Mouse (Mus musculus) cerebellum, adult 9-10 months (tissue): Measurements from ENCODE around the gene Larp7.

ENCODE experiments used
- DNase-seq: peaks from one replicate; pipeline ENCODE4 v3.0.0; 2022

Gene Larp7

GRCm38 (mm10) chr3:127552973-127553719 lies at the start of gene Larp7, which contains the start of gene Zgrf1:
Larp7 (minus strand) TSS chr3:127553349.
Zgrf1 (plus strand) TSS chr3:127553489.
- peak; percentile 99 for DNase-seq

DNA sequence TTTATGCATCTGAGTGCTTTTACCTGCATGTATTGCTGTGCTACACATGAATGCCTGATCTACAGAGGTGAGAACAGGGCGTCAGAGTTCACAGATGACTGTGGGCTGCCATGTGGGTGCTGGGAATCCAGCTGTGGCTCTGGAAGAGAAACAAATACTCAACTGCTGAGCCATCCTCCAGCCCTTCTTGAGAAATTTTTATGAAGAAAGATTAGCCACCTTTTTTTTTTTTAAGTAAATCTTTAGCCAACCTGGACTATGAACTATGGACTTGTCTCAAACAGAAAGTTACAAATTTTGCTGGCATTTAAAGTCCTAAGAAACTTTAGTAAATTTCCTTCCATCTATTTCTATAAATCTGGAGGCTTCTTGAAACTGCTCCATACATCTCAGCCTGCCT lies 44.0 kb upstream of the Larp7 start:
- no peak for DNase-seq

DNA sequence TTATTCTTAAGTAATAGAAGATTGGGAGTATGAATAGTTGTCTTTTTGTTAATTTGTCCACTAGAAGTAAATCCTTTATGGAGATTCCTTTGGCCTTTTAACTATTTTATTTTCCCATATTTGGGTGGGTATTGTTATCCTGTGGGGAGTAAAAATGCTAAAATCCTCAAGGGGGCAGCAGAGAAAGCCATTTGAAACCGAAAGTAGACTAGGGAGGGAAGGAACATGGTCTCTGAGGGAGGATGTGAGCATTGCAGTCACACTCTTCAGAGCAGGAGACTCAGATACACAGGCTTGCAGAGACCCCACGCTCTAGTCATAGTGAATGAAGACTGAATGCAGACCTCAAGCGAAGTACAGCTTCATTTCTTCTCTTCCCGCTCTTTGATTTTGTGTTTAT lies 19.4 kb upstream of the Larp7 start:
- DNase-seq = peak; percentile 47

- no peak for DNase-seq
Observed at GRCm38 (mm10) chr3:127565129-127565528, 12.0 kb upstream of the Larp7 start.

GRCm38 (mm10) chr3:127562974-127563373 lies 9.8 kb upstream of the Larp7 start:
- DNase-seq = no peak

DNA sequence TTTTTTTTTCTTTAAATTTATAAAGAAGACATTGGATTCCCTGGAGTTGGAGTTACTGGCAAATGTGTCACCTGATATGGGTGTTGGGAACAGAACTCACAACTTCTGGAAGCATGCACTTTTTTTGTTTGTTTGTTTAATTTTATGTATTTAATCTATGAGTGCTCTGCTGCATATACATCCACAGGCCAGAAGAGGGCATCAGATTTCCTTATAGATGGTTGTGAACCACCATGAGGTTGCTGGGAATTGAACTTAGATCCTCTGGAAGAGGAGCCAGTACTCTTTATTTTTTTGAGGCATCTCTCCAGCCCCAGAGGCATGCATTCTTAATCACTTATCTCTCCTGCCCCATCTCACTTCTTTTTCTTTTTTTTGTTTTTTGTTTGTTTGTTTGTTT lies 5.1 kb upstream of the Larp7 start:
- no peak for DNase-seq

DNA sequence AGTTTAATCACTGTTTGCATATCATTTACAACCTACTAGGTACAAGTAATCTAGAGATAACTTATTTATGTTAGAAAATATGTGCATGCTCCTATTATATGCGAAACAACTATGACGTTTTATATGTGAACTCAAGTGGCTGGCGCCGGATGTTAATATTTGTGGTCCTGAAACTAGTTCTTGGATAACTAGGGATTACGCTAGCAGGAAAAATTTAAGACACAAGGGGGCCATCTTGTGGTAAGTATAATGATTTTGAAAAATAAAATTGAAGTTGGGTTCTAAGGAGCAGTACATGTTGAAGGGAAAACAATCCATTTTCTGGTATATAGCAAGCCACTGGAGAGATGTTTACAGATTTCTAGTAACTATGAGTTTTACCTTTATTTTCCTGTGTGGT lies 1.6 kb upstream of the Larp7 start:
- peak; percentile 27 for DNase-seq

DNA sequence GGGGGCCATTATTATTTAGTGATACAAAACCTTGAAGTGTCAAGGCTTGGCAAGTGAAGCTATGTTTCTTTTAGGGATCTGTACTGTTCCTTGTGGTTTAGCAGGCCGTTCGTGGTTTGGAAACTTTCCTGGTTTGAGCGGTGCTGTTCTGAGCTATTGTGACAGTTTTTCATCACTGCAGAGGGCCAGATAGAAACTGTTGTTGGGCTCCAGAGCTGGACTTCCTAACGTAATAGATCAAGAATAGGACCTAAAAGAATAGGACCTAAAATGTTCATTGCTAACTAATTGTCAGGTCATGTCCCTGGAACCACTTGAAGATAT lies 533 bp upstream of the Larp7 start:
- DNase-seq = no peak

GRCm38 (mm10) chr3:127552434-127552972 lies 646 bp downstream of the Larp7 start:
- no peak for DNase-seq

DNA sequence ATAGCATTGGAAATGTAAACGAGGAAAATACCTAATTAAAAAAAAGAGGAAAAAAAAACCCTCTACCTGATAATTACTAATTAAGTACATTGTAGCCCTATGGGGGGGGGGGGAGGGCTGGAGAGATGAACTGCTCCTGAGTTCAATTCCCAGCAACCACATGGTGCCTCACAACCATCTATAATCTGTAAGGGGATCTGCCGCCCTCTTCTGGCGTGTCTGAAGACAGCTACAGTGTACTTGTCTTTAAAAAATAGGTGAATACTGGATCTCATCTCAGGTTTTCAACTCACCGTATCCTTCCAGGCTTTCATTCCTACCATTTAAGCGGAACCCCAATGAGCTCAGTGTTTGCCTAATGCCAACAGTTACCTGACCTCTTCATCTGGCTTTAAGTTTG lies 5.3 kb downstream of the Larp7 start:
- DNase-seq = peak; percentile 11

- no peak for DNase-seq
Observed at GRCm38 (mm10) chr3:127544610-127545121, 8.5 kb downstream of the Larp7 start.

GRCm38 (mm10) chr3:127543976-127544375 lies 9.2 kb downstream of the Larp7 start:
- DNase-seq = no peak

- no peak for DNase-seq
Observed at GRCm38 (mm10) chr3:127539193-127539592, 14.0 kb downstream of the Larp7 start.

- DNase-seq = no peak
Observed at GRCm38 (mm10) chr3:127530293-127530692, 22.9 kb downstream of the Larp7 start.

- no peak for DNase-seq
Observed at GRCm38 (mm10) chr3:127529824-127530223, 23.3 kb downstream of the Larp7 start.

GRCm38 (mm10) chr3:127529210-127529609 lies 23.9 kb downstream of the Larp7 start:
- DNase-seq = no peak

DNA sequence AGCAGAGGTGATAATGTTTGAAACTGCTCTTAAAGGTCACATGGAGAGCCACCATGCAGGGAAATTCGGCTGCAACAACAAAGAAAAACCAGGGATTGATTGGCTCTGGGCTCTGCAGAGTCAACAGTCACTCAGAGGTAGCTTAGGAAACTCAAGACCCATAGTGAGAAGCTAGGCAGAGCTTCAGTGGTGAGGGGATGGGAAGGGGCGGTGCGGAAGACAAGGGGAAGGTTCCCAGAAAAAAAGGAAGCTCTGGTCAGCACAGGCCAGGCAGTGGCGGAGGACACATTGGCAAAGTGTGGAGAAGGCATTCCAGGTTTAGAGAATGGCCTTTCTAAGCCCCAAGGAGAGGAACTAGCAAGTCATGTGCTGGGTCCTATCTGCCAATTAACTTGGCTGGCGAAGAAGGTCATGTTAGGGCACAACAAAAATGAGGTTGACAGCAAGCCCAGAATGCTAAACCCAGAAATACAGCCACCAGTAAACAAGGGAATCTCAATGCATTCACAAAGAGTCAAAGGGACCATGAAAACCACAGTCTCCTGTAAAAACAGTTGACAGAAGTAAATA lies 25.6 kb downstream of the Larp7 start:
- DNase-seq = peak; percentile 38

GRCm38 (mm10) chr3:127525188-127525819 lies 27.8 kb downstream of the Larp7 start:
- DNase-seq = no peak

GRCm38 (mm10) chr3:127521156-127521555 lies 32.0 kb downstream of the Larp7 start:
- DNase-seq = no peak

DNA sequence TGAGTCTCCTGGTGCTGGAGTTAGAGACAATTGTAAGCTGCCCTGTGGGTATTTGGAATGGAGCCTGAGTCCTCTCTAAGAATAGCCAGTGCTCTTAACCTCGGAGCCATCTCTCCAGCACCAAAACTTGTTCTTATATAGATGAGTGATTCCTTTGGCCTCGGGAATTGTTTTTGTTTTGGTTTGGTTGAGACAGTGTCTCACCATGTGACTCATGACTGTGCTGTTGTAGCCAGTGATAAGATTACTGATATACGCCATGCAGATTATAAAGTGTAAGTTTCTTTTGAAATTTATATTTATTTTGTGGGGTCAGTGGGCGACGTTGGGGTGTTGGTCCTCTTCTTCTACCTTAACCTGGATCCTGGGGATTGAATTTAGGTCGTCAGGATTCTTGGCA lies 32.8 kb downstream of the Larp7 start:
- no peak for DNase-seq

DNA sequence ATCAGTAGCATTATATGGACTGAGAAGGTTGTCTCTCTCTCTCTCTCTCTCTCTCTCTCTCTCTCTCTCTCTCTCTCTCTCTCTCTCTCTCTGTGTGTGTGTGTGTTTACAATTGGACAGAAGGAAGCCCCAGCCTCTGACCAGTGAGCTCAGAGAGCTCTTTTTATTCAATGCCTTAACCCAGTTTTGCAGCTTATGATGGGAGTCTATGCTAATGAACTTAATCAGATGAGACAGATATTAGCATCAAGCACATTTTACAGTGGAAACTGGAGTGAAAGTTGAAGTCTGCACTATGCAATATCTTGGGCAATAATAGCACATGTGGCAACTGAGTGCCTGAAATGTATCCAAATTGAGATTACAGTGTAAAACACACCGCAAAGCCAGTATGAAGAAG lies 37.9 kb downstream of the Larp7 start:
- DNase-seq = no peak

GRCm38 (mm10) chr3:127513699-127514098 lies 39.5 kb downstream of the Larp7 start:
- no peak for DNase-seq

DNA sequence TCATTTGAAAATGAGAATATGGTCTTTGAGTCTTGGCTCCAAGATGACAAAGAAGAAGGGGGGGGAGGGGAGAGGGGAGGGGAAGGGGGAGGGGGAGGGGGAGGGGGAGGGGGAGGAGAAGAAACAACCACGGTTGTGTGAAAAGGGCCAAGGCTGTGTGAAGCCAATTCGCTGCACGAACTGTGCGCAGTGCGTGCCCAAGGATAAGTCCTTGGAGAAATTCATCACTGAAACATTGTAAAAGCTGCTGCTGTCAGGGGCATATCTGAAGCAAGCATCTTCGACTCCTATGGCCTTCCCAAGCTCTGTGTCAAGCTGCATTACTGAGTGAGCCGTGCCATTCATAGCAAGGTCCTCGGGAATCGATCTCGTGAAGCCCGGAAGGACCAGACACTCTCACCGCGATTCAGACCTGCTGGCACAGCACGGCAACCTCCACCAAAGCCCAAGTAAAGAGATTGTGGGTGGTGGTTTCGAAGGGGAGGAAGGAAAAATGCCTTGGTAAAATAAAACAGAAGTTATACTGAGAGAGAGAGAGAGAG lies 40.3 kb downstream of the Larp7 start:
- no peak for DNase-seq
